Mouse (Mus musculus): ENCODE measurements around the gene Mrpl51.

The Mrpl51 gene

DNA sequence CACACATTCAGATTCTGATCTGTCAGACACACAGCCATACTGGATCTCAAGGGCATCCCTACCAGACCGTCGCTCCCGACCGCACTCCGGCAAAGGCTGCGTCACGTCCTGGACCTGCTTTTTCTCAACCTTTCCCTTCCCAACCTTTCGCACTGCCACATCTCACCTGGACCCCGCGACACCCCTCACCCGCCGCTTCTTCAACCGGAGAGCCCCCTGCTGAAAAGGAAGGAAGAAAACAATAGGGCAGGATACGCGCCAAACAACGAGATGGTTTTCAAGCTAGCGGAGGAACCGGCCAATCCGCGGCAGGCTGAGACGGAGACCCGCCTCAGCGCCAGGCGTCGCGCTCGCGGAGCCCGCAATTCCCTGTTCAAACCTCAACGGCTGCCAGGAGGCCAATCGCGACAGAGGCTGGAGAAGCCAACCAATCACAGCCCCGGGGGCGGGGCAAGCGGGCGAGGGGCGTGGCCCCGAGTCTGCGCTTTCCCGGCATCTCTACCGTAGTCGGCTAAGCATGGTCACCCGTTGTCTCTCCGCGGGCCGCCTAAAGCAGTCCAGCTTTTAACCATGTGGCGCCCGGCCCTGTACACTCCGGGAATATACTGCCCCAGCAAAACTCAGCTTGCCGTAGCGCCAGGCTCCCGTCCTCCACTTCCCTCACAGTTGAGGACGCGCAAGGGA lies at the start of gene Mrpl51, which contains the start of gene Ncapd2:
Gene Mrpl51, plus strand, starts transcription at position 470 of the 684 bp plus-strand sequence.
Gene Ncapd2, minus strand, starts transcription at position 370 of the 684 bp plus-strand sequence.
- DNase-seq (ENCODE audit: low read depth, low spot score): peak; percentile 98

GRCm38 (mm10) chr6:125142436-125142835 lies 49.2 kb upstream of the Mrpl51 start:
- DNase-seq (ENCODE audit: low read depth, low spot score): no peak

GRCm38 (mm10) chr6:125143128-125143527 lies 48.5 kb upstream of the Mrpl51 start:
- no peak for DNase-seq (ENCODE audit: low read depth, low spot score)

DNA sequence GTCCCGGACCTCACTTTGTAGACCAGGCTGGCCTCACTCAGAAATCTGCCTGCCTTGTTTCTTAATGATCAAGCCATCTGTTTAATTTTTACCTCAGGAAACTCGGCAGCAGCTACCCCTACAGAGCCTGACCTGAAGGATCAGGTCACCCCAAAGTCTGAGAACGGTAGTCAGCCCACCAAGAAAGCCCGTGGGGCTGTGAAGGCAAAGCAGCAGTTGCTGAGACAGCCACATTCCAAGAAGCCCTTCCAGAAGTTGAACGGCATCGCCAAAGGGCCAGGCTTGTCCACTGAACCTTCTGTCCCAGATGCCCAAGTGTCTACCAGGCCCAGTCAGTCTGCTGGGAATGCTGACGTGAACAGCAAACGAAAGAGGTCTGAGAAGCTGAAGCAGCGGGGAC lies 47.7 kb upstream of the Mrpl51 start:
- no peak for DNase-seq (ENCODE audit: low read depth, low spot score)

- DNase-seq (ENCODE audit: low read depth, low spot score): peak; percentile 91
Observed at GRCm38 (mm10) chr6:125145001-125145400, 46.6 kb upstream of the Mrpl51 start, which contains the start of gene Iffo1. Gene Iffo1, plus strand, starts transcription at chr6:125145241.

DNA sequence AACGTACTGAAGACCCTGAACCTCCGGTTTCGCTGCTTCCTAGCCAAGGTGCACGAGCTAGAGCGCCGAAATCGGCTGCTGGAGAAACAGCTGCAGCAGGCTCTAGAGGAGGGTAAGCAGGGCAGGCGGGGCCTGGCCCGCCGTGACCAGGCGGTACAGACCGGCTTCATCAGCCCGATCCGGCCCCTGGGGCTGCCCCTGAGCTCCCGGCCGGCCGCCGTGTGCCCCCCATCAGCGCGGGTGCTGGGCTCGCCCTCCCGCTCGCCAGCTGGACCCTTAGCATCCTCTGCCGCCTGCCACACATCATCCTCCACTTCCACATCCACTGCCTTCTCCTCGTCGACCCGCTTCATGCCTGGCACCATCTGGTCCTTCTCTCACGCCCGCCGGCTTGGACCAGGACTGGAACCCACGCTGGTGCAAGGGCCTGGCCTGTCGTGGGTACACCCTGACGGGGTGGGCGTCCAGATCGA lies 46.1 kb upstream of the Mrpl51 start:
- DNase-seq (ENCODE audit: low read depth, low spot score): no peak

DNA sequence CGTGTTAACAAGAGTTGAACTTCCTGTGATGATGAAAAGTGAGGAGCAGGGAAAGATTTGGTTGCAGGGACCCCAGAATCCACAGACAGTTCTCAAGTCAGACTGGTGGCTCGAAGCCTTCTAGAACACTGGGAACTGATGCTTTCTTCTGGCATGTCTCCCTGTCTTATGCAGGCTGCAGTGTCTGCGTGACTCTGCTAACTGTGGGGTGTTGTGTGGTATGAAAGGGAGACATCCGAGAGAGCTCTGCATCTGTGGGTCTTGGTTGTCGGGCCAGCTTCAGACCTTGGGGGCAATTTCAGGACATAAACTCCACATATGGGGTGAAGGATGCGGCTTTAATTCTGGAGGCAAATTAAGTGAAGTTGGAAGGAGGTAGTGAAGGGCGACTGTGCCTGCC lies 45.5 kb upstream of the Mrpl51 start:
- no peak for DNase-seq (ENCODE audit: low read depth, low spot score)

DNA sequence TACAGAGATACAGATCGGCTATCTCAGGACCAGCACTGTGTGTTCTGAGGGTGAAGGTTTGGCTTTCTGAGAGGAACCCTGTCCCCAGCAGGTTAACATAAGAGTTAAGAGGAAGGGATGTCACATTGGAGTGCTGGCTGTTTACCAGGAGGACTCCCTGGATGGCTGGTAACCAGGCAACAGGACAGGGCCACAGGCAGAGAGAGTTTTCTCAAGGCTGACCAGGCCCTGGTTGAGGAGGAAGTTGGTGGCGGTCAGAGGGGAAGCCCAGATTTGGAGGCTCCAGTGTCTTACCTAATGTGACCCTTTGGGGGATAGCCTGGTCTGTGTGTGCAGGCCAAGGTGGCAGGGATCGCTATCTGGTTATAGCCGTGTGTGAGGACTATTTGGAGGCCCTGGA lies 44.8 kb upstream of the Mrpl51 start:
- DNase-seq (ENCODE audit: low read depth, low spot score): no peak

DNA sequence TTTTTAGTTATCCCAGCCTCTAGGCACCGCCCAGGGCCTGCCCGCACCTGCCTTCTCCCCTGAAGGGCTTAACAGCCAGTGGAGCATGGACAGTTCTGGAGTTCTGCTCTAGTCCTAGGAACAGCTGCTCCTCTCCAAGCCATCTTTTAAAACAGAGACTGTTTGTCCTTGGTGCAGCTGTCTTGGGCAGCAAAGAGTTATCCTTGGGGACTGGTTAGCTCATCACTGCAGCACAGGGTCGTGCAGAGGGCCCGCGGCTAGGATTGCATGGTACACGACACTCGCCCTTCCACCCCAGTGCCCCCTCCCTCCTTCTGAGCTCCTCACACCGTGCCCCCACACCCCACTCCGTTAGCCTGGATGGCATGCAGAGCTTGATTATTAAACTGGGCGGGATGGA lies 44.3 kb upstream of the Mrpl51 start:
- no peak for DNase-seq (ENCODE audit: low read depth, low spot score)

DNA sequence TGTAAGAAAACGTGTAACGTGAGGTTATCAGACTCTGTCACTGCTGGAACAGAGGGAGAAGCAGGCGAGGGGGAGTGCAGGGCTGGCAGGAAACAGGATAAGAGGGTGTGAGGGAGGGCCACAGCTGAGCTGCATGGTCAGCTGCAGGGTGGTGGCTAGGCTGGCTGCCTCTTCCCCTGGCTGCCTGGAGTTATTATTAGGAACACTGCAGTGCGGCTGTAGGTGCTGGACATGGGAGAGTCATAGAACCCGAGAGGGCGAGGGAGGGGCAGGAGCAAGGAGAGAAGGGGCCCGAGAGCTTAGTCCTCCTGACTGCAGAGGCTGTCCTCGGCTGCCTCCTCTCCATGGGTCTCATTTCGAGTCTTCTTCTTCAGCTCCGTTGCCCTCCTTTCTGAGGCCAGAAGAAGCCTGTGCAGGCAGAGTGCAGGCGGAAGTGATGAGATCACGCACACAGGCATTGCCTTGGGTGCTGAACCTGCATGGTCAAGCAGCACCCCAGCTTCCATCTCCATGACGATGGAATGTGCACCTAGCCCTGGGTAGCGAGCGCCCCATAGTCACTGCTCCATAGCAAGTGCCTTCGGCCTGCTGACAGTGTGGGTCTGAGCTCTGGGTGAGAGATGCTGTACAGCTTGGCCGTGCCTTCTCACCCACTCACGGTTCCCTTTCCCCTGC lies 43.2 kb upstream of the Mrpl51 start:
- DNase-seq (ENCODE audit: low read depth, low spot score): no peak

- no peak for DNase-seq (ENCODE audit: low read depth, low spot score)
Observed at GRCm38 (mm10) chr6:125148926-125149568, 42.6 kb upstream of the Mrpl51 start.

GRCm38 (mm10) chr6:125149569-125149950 lies 42.0 kb upstream of the Mrpl51 start:
- no peak for DNase-seq (ENCODE audit: low read depth, low spot score)

GRCm38 (mm10) chr6:125152212-125153017 lies 39.2 kb upstream of the Mrpl51 start:
- DNase-seq (ENCODE audit: low read depth, low spot score): no peak

DNA sequence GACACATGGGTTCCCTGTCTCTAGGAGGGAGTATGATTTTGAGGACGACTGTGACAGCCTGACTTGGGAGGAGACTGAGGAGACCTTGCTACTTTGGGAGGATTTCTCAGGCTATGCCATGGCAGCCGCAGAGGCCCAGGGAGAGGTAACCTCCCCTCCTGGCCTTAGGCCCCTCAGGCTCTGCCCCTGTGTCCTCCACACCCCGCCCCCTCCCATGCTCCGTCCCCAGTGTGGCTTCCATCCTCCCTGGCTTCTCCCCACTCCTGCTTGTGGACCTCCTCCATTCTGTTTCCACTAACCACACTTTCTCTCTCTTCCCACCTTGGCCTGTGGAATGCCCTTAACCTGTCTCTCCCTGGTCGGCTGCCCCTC lies 38.6 kb upstream of the Mrpl51 start:
- DNase-seq (ENCODE audit: low read depth, low spot score): no peak

- no peak for DNase-seq (ENCODE audit: low read depth, low spot score)
Observed at GRCm38 (mm10) chr6:125153682-125154081, 37.9 kb upstream of the Mrpl51 start.

DNA sequence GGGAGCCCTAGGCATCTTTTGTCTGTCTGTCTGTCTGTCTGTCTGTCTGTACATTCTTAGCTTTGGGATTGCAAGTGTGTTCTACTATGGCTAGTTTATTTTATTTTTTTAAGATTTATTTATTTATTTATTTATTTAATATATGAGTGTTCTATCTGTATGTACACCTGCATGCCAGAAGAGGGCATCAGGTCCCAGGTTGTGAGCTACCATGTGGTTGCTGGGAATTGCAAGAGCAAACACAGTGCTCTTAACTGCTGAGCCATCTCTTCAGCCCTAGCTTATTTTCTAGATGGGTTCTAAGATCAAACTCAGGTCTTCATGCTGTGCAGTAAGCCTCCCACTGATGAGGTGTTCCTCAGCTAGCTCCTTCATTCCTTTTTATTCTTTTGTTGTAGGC lies 37.1 kb upstream of the Mrpl51 start:
- DNase-seq (ENCODE audit: low read depth, low spot score): peak; percentile 66

- DNase-seq (ENCODE audit: low read depth, low spot score): no peak
Observed at GRCm38 (mm10) chr6:125155262-125155661, 36.3 kb upstream of the Mrpl51 start.

GRCm38 (mm10) chr6:125156491-125156890 lies 35.1 kb upstream of the Mrpl51 start:
- DNase-seq (ENCODE audit: low read depth, low spot score): no peak

DNA sequence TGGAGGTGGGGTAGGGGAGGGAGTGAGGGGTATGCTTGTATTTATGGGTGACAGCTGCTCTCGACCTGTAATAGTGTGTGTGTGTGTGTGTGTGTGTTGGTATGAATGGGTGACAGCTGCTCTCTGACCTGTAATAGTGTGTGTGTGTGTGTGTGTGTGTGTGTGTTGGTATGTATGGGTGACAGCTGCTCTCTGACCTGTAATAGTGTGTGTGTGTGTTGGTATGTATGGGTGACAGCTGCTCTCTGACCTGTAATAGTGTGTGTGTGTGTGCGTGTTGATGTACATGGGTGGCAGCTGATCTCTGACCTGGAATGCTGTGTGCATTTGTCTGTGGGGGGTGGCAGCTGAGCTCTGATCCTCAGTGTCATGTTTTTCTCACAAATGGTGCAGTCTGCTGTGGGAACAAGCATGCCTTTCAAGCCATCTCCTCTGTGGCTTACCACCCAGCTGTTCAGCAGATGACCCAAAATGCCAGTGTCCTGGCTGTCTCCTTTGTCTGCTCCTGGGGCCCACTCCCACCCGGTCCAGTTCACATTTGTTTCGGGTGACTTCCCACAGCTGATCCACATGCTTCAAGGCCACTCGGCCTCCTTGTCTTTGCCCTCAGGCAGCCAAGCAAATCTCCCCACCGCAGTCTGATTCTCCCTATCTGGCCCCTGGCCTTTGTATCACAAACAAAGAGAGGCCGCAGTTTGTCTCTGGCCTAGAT lies 34.5 kb upstream of the Mrpl51 start:
- DNase-seq (ENCODE audit: low read depth, low spot score): no peak

- DNase-seq (ENCODE audit: low read depth, low spot score): no peak
Observed at GRCm38 (mm10) chr6:125158944-125159492, 32.6 kb upstream of the Mrpl51 start.
